Mouse (Mus musculus) hindbrain, embryonic 16.5 days (tissue): ENCODE data around the gene Olfr1019. TPM values are rescaled to one million over a fixed set of nuclear protein-coding genes. Genes with fewer than 3 reads are reported as not detected.

Experiments used
- polyA plus RNA-seq: library from polyadenylated mRNA; unstranded; fragments of >200 nt; fragmentation: Nextera tagmentation; extraction: Ambion mirVana; gene quantifications from 2 replicates; pipeline ENCODE4 v1.2.1, GENCODE M21; 2015

Gene Olfr1019
- polyA plus RNA-seq, 1 experiment from 2014 or later: not detected

Other genes with a start within 250 kb of the Olfr1019 start
- gene Olfr1000, start 233.6 kb downstream of the Olfr1019 start, polyA plus RNA-seq: not detected in 2 replicates
- gene Olfr1002, start 194.8 kb downstream of the Olfr1019 start, polyA plus RNA-seq: not detected in 2 replicates
- gene Olfr154, start 181.0 kb downstream of the Olfr1019 start, polyA plus RNA-seq: not detected in 2 replicates
- gene Olfr1006, start 166.7 kb downstream of the Olfr1019 start, polyA plus RNA-seq: not detected in 2 replicates
- gene Olfr1008, start 156.1 kb downstream of the Olfr1019 start, polyA plus RNA-seq: not detected in 2 replicates
- gene Olfr1009, start 130.1 kb downstream of the Olfr1019 start, polyA plus RNA-seq: not detected in 2 replicates
- gene Olfr1012, start 82.7 kb downstream of the Olfr1019 start, polyA plus RNA-seq: not detected in 2 replicates
- gene Olfr1013, start 78.4 kb downstream of the Olfr1019 start, polyA plus RNA-seq: not detected in 2 replicates
- not detected in 2 replicates for gene Olfr1014, start 72.8 kb downstream of the Olfr1019 start, polyA plus RNA-seq
- not detected in 2 replicates for gene Olfr1015, start 63.5 kb downstream of the Olfr1019 start, polyA plus RNA-seq
- not detected in 2 replicates for gene Olfr1016, start 42.9 kb downstream of the Olfr1019 start, polyA plus RNA-seq
- gene Olfr1018, start 27.0 kb downstream of the Olfr1019 start, polyA plus RNA-seq: not detected in 2 replicates
- not detected in 2 replicates for gene Olfr1020, start 1.5 kb upstream of the Olfr1019 start, polyA plus RNA-seq
- not detected in 2 replicates for gene Olfr1022, start 23.1 kb upstream of the Olfr1019 start, polyA plus RNA-seq
- not detected in 2 replicates for gene Olfr1023, start 40.2 kb upstream of the Olfr1019 start, polyA plus RNA-seq
- not detected in 2 replicates for gene Olfr1024, start 59.6 kb upstream of the Olfr1019 start, polyA plus RNA-seq
- gene Olfr1025-ps1, start 69.7 kb upstream of the Olfr1019 start, polyA plus RNA-seq: not detected in 2 replicates
- gene Olfr1026, start 76.1 kb upstream of the Olfr1019 start, polyA plus RNA-seq: not detected in 2 replicates
- not detected in 2 replicates for gene Olfr1028, start 105.0 kb upstream of the Olfr1019 start, polyA plus RNA-seq
- not detected in 2 replicates for gene Olfr1029, start 128.4 kb upstream of the Olfr1019 start, polyA plus RNA-seq
- gene Olfr1030, start 133.8 kb upstream of the Olfr1019 start, polyA plus RNA-seq: not detected in 2 replicates
- gene Olfr1031, start 144.8 kb upstream of the Olfr1019 start, polyA plus RNA-seq: not detected in 2 replicates
- gene Olfr1032, start 160.1 kb upstream of the Olfr1019 start, polyA plus RNA-seq: not detected in 2 replicates
- 0.69 TPM in 2 replicates for gene Olfr1033, start 175.2 kb upstream of the Olfr1019 start, polyA plus RNA-seq
- gene Olfr1034, start 200.4 kb upstream of the Olfr1019 start, polyA plus RNA-seq: not detected in 2 replicates
- gene Olfr1036, start 228.5 kb upstream of the Olfr1019 start, polyA plus RNA-seq: not detected in 2 replicates
- not detected in 2 replicates for gene Olfr1037, start 241.9 kb upstream of the Olfr1019 start, polyA plus RNA-seq